Mouse (Mus musculus) frontal cortex, adult 2 months (tissue): Measurements from ENCODE around the gene Eva1c. TPM values are rescaled to one million over a fixed set of nuclear protein-coding genes. Genes with fewer than 3 reads are reported as not detected.

Experiments
- polyA plus RNA-seq: library from polyadenylated mRNA; depleted of rRNA; stranded (reverse); fragments of >200 nt; gene quantifications from 2 replicates; pipeline ENCODE4 v1.2.3, GENCODE M21; 2012; rRNA removed

The Eva1c gene
- polyA plus RNA-seq, 1 experiment = 2.8 TPM

Other genes starting within 250 kb of the Eva1c start
- gene Mis18a, start 99.3 kb upstream of the Eva1c start, polyA plus RNA-seq = 11.5 and 12.8 TPM in 2 replicates
- 0.90 and 1.3 TPM in 2 replicates for gene Mrap, start 88.5 kb upstream of the Eva1c start, polyA plus RNA-seq
- 5.6 and 6.8 TPM in 2 replicates for gene Urb1, start 16.3 kb upstream of the Eva1c start, polyA plus RNA-seq
- 35.6 and 40.2 TPM in 2 replicates for gene Cfap298, start 108.4 kb downstream of the Eva1c start, polyA plus RNA-seq
- gene Synj1, start 184.6 kb downstream of the Eva1c start, polyA plus RNA-seq = 141 and 155 TPM in 2 replicates
- gene Paxbp1, start 217.8 kb downstream of the Eva1c start, polyA plus RNA-seq = 101 and 103 TPM in 2 replicates